9 mouse cellular contexts compared by ENCODE assay signal in genomic region chr4:82383991-82384731, GRCm38 (mm10).
A peak's percentile ranks its signal among the peaks of the same experiment; 100 is the strongest.
DNase-seq lines count a peak whose midpoint lies in the region; ATAC-seq and TF ChIP-seq lines count a peak whose summit lies in the region.
"Had no signal": no experiment of that assay in that cellular context is flagged by ENCODE, and none has a peak within 500 bp of the region (broad histone marks: within the 10 kb centered on the region; RNA-seq: fewer than 3 reads in every experiment).

No protein-coding gene starts in this region.

- peaks cover 28% of the 10 kb centered on the region for H3K36me3 ChIP-seq in heart, adult 2 months (ENCODE audit: control insufficient read depth, insufficient read depth, low read length)
- no peaks in the 10 kb centered on the region for H3K36me3 ChIP-seq in midbrain, embryonic 13.5 days
- no peaks in the 10 kb centered on the region; the same call in 1 of the 2 replicates for H3K36me3 ChIP-seq in midbrain, embryonic 10.5 days
- 0 out of 2 replicates have a peak, but pooled peaks cover 4% of the 10 kb centered on the region for H3K36me3 ChIP-seq in intestine, embryonic 14.5 days (ENCODE audit: control insufficient read depth, insufficient read depth, low read length)
- H3K36me3 ChIP-seq in stomach, embryonic 14.5 days (ENCODE audit: control insufficient read depth, insufficient read depth, low read length), result no peaks in the 10 kb centered on the region

- H3K9me3 ChIP-seq in midbrain, embryonic 13.5 days, result no peaks in the 10 kb centered on the region
- H3K9me3 ChIP-seq in midbrain, embryonic 10.5 days (replicated peaks), result no peaks in the 10 kb centered on the region
- H3K9me3 ChIP-seq in intestine, embryonic 14.5 days (ENCODE audit: control insufficient read depth, low read length), result no peaks in the 10 kb centered on the region
- no peaks in the 10 kb centered on the region for H3K9me3 ChIP-seq in stomach, embryonic 14.5 days (ENCODE audit: control insufficient read depth, low read depth, low read length)

- no peak for TF ChIP-seq EP300 in heart, adult 2 months (IDR thresholded peaks at IDR 0.05; ENCODE audit: insufficient read depth, low read depth, low read length)

- intact Hi-C loops in heart, adult 2 months (cut with DNase I), result no loop called here

- peak; percentile 83 for ATAC-seq in midbrain, embryonic 13.5 days
- peak; percentile 44; the same call in 1 of the 2 replicates for ATAC-seq in intestine, embryonic 14.5 days (replicated peaks; ENCODE audit: low FRiP score, low TSS enrichment, low read depth)
- ATAC-seq in stomach, embryonic 14.5 days (ENCODE audit: insufficient number of reproducible peaks, insufficient read depth, low FRiP score, low read depth), result no peak

- H3K27me3 ChIP-seq in heart, adult 2 months (ENCODE audit: control insufficient read depth, insufficient read depth, low read length), result no peaks in the 10 kb centered on the region
- H3K27me3 ChIP-seq in midbrain, embryonic 13.5 days, result no peaks in the 10 kb centered on the region
- no peaks in the 10 kb centered on the region for H3K27me3 ChIP-seq in midbrain, embryonic 10.5 days (ENCODE audit: low read depth, poor library complexity, severe bottlenecking)
- H3K27me3 ChIP-seq in intestine, embryonic 14.5 days (replicated peaks; ENCODE audit: control insufficient read depth, insufficient read depth, low read length), result no peaks in the 10 kb centered on the region
- H3K27me3 ChIP-seq in stomach, embryonic 14.5 days (ENCODE audit: control insufficient read depth, insufficient read depth, low read length), result no peaks in the 10 kb centered on the region
- H3K27me3 ChIP-seq: CH12.LX had no signal

- no peak for TF ChIP-seq POLR2A in heart, adult 2 months (IDR thresholded peaks at IDR 0.05; ENCODE audit: insufficient read depth, low read depth, low read length)

- H3K4me3 ChIP-seq in heart, adult 2 months, result no peak overlapping the region
- H3K4me3 ChIP-seq in midbrain, embryonic 13.5 days (replicated peaks), result no peak overlapping the region
- H3K4me3 ChIP-seq in midbrain, embryonic 10.5 days, result no peak overlapping the region
- no peak overlapping the region for H3K4me3 ChIP-seq in intestine, embryonic 14.5 days (ENCODE audit: low read depth, low read length)
- no peak overlapping the region for H3K4me3 ChIP-seq in stomach, embryonic 14.5 days (ENCODE audit: low read depth, low read length)

- H3K9ac ChIP-seq in heart, adult 2 months (ENCODE audit: low read depth, low read length), result no peak overlapping the region
- no peak overlapping the region for H3K9ac ChIP-seq in midbrain, embryonic 13.5 days (replicated peaks)
- H3K9ac ChIP-seq in intestine, embryonic 14.5 days (ENCODE audit: low read length), result no peak overlapping the region
- no peak overlapping the region for H3K9ac ChIP-seq in stomach, embryonic 14.5 days (replicated peaks; ENCODE audit: low read depth, low read length)

- H3K79me2 ChIP-seq in heart, adult 2 months (replicated peaks; ENCODE audit: control insufficient read depth, insufficient read depth, low read length), result 0 out of 2 replicates have a peak, but pooled peaks cover 3% of the 10 kb centered on the region

- no peak for TF ChIP-seq CTCF in heart, adult 2 months (IDR thresholded peaks at IDR 0.05)

- H3K27ac ChIP-seq in heart, adult 2 months, result peak overlapping the region; percentile 54
- peak overlapping the region; percentile 77 for H3K27ac ChIP-seq in midbrain, embryonic 13.5 days
- no peak overlapping the region for H3K27ac ChIP-seq in midbrain, embryonic 10.5 days (replicated peaks)
- H3K27ac ChIP-seq in intestine, embryonic 14.5 days (ENCODE audit: low read depth), result peak overlapping the region; percentile 38
- peak overlapping the region; percentile 58; the same call in 1 of the 2 replicates for H3K27ac ChIP-seq in stomach, embryonic 14.5 days (ENCODE audit: low read length)

- peaks cover 11% of the 10 kb centered on the region for H3K4me1 ChIP-seq in heart, adult 2 months (ENCODE audit: control insufficient read depth, insufficient read depth, low read length)
- H3K4me1 ChIP-seq in midbrain, embryonic 13.5 days (replicated peaks), result peaks cover 21% of the 10 kb centered on the region
- no peaks in the 10 kb centered on the region; the same call in 1 of the 2 replicates for H3K4me1 ChIP-seq in midbrain, embryonic 10.5 days
- peaks cover 14% of the 10 kb centered on the region for H3K4me1 ChIP-seq in intestine, embryonic 14.5 days (replicated peaks; ENCODE audit: control insufficient read depth, insufficient read depth, low read length)
- peaks cover 16% of the 10 kb centered on the region for H3K4me1 ChIP-seq in stomach, embryonic 14.5 days (ENCODE audit: control insufficient read depth, insufficient read depth, low read length)

- peak overlapping the region; percentile 14; the same call in 1 of the 2 replicates for H3K4me2 ChIP-seq in midbrain, embryonic 13.5 days (replicated peaks)
- H3K4me2 ChIP-seq in intestine, embryonic 14.5 days (ENCODE audit: low read length), result no peak overlapping the region
- H3K4me2 ChIP-seq in stomach, embryonic 14.5 days (replicated peaks; ENCODE audit: low read depth, low read length), result no peak overlapping the region

- 45% methylated on average over 11 of the region's 11 CpGs for WGBS in heart, adult 2 months
- WGBS in midbrain, embryonic 13.5 days, result 67% methylated on average over 11 of the region's 11 CpGs
- WGBS in midbrain, embryonic 10.5 days, result 91% methylated on average over 11 of the region's 11 CpGs
- 63% methylated on average over 11 of the region's 11 CpGs for WGBS in intestine, embryonic 14.5 days
- 51% methylated on average over 11 of the region's 11 CpGs for WGBS in stomach, embryonic 14.5 days

- DNase-seq in heart, adult 2 months, result no peak
- no peak for DNase-seq in heart, postnatal 4 days
- DNase-seq in midbrain, embryonic 10.5 days (ENCODE audit: low spot score), result no peak
- no peak for DNase-seq in intestine, embryonic 14.5 days (ENCODE audit: low spot score)
- no peak for DNase-seq in thymus, postnatal 14 days
- DNase-seq in gastrocnemius, postnatal 10 days, result no peak
